Mouse (Mus musculus) CH12.LX (cell line): ENCODE data around the gene Mdh2.

Experiments
- CTCF ChIP-seq, 2 experiments: IDR thresholded peaks in 1 of 2; conservative IDR thresholded peaks in 1 of 2; 2 replicates each; pipeline ENCODE4 v1.5.1; 2011 to 2012; ENCODE audit warnings: low read depth in 2 of 2, low read length in 2 of 2, improper control_type of control experiment in 1 of 2, inconsistent platforms in 1 of 2, mild to moderate bottlenecking in 1 of 2, moderate library complexity in 1 of 2
- ETS1 ChIP-seq: conservative IDR thresholded peaks from 2 replicates; pipeline ENCODE4 v1.6.1; 2012; ENCODE audit warnings: low read depth, mild to moderate bottlenecking, inconsistent platforms, low read length, improper control_type of control experiment, moderate library complexity
- KAT2A ChIP-seq: IDR thresholded peaks from 2 replicates; pipeline ENCODE4 v1.6.1; 2012; ENCODE audit warnings: low read length, improper control_type of control experiment, inconsistent platforms; ENCODE audit not compliant: insufficient replicate concordance
- MAX ChIP-seq: IDR thresholded peaks from 2 replicates; pipeline ENCODE4 v1.6.1; 2011; ENCODE audit warnings: low read length, improper control_type of control experiment
- ZKSCAN1 ChIP-seq: IDR thresholded peaks from 2 replicates; pipeline ENCODE4 v1.6.1; 2012; ENCODE audit warnings: low read depth, inconsistent platforms, low read length, improper control_type of control experiment, borderline replicate concordance

- no peak for TF ChIP-seq CTCF (conservative IDR thresholded peaks at IDR 0.05 in 1 of 2, IDR thresholded peaks at IDR 0.05 in 1 of 2; ENCODE audit: low read depth in 2 of 2, low read length in 2 of 2)
- TF ChIP-seq MAX = no peak
- no peak for TF ChIP-seq ETS1
- TF ChIP-seq KAT2A = no peak
- no peak for TF ChIP-seq ZKSCAN1
These were observed 35.1 kb upstream of the Mdh2 start for GRCm38 (mm10) chr5:135742941-135743740.
